Mouse (Mus musculus): ENCODE measurements around the gene Uchl1. TPM values are rescaled to one million over a fixed set of nuclear protein-coding genes. Genes with fewer than 3 reads are reported as not detected.
A peak's percentile ranks its signal among the peaks of the same experiment; 100 is the strongest.

The Uchl1 gene
- polyA plus RNA-seq, 1 experiment from 2014 or later, result 474 TPM

DNA sequence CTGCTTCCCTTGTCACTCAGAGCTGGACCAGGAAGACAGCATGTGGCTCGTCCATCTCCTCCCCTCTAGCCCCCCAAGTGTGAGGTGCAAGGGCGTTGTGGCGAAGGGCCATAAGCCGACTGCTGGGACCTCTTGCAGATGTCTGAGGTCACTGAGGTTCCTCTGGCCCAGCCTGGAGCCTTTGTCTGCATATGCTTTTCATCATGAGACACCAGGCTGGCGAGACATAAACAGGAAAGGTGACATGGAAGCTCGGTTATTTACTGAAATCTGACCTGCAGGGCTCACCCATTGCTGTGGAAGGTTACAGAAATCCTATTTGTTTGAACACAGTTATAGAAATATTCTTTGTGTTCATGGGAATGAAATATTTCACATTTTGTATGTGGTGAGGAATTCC, 24.0 kb downstream of the Uchl1 start:
- 66% methylated on average over 6 of the region's 6 CpGs for WGBS
- Histone ChIP-seq H3K9me3 (ENCODE audit: control insufficient read depth, low read length) (no peaks in the 10 kb centered on the region), H3K36me3 (ENCODE audit: control insufficient read depth, insufficient read depth, low read length) (no peaks in the 10 kb centered on the region), H3K4me3 (ENCODE audit: low read depth, low read length) (no peak overlapping the region), H3K27me3 (ENCODE audit: control insufficient read depth, insufficient read depth, low read length) (no peaks in the 10 kb centered on the region), H3K27ac (ENCODE audit: low read depth, low read length) (no peak overlapping the region), H3K4me2 (no peak overlapping the region), H3K9ac (ENCODE audit: low read length) (no peak overlapping the region), H3K4me1 (ENCODE audit: control insufficient read depth, insufficient read depth, low read length) (no peaks in the 10 kb centered on the region)
- ATAC-seq (ENCODE audit: low FRiP score) (no peak), DNase-seq (ENCODE audit: low spot score, missing footprints) (no peak)

DNA sequence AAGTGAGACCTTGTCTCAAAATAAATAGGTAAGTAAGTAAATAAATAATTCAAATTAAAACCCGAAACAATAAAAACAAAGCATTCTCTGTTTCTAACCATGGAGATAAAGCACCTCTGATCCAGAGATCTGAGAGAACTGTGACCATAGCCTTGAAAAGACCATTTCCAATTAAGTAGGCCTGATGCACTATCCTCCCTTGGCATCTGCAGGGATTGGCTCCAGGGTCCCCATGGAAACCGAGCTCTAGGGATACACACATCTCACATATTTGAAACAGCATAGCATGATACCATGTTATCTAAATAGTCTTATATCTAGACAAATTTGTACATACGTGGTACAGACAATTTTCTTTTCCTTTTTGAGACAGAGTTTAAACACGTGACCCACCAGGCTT, 26.1 kb downstream of the Uchl1 start:
- ATAC-seq (ENCODE audit: low FRiP score) (no peak), DNase-seq (ENCODE audit: low spot score, missing footprints) (no peak)
- 88% methylated on average over 4 of the region's 4 CpGs for WGBS
- Histone ChIP-seq H3K27ac (ENCODE audit: low read depth, low read length) (no peak overlapping the region), H3K4me2 (no peak overlapping the region), H3K4me1 (ENCODE audit: control insufficient read depth, insufficient read depth, low read length) (no peaks in the 10 kb centered on the region), H3K9ac (ENCODE audit: low read length) (no peak overlapping the region), H3K27me3 (ENCODE audit: control insufficient read depth, insufficient read depth, low read length) (no peaks in the 10 kb centered on the region), H3K36me3 (ENCODE audit: control insufficient read depth, insufficient read depth, low read length) (no peaks in the 10 kb centered on the region), H3K9me3 (ENCODE audit: control insufficient read depth, low read length) (no peaks in the 10 kb centered on the region), H3K4me3 (ENCODE audit: low read depth, low read length) (no peak overlapping the region)

DNA sequence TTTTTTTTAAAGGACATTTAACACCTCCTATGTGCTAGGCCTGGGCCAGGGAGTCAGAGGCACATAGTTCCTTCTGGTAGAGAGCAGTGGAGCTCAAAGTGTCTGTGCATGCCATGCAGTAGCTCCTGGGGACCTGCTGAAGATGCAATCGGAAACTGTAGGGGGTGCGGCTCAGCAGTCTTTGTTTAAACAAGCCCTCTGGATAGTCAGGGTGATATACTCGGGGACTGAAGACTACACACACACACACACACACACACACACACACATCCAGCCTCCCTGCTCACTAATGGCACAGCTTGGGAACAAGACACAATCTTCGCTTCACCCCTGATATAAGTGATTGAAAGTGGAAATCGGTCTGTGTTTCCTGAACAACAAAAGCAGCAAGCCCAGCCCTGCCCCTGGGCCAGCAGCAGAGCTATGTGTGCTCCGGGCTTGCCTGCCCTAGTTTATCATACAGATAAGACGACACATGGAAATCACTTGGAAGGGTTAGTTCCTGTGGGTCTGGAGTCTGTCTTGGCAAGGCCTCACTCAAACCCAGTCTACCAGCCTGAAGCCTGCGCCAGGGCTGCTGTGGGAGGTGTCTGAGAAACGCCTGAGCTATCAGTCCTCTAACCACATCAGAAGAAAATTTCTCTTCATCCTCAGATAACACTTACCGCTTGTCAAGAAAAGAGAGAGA, 27.6 kb downstream of the Uchl1 start:
- H3K4me3 ChIP-seq (ENCODE audit: low read depth, low read length), result no peak overlapping the region

DNA sequence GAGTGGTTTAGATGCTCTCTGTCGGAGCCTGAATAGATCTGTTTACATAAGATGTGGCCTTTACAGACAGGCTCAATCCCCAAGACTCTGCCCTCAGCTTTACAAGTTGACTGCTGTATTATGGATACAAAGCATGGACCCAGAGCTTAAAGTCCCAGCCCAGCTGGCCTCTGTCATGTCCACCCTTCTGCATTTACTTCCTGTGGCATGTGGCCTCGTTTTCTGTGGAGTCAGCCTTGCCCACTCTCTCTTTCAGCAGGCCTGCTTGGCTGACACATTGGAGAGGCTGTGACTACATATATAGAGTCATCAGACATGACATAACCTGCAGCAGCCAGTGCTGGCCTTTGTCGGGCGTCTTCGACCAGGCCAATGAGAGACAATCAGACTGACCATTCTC, 32.0 kb downstream of the Uchl1 start:
- Histone ChIP-seq H3K9ac (ENCODE audit: low read length) (no peak overlapping the region), H3K4me2 (no peak overlapping the region), H3K27ac (ENCODE audit: low read depth, low read length) (no peak overlapping the region), H3K4me3 (ENCODE audit: low read depth, low read length) (no peak overlapping the region), H3K9me3 (ENCODE audit: control insufficient read depth, low read length) (no peaks in the 10 kb centered on the region), H3K4me1 (ENCODE audit: control insufficient read depth, insufficient read depth, low read length) (no peaks in the 10 kb centered on the region), H3K36me3 (ENCODE audit: control insufficient read depth, insufficient read depth, low read length) (no peaks in the 10 kb centered on the region), H3K27me3 (ENCODE audit: control insufficient read depth, insufficient read depth, low read length) (no peaks in the 10 kb centered on the region)
- ATAC-seq (ENCODE audit: low FRiP score), result no peak
- 82% methylated on average over 5 of the region's 5 CpGs for WGBS
- no peak for DNase-seq (ENCODE audit: low spot score, missing footprints)

More for the DNA sequence above, 27.6 kb downstream of the Uchl1 start:
- DNase-seq (ENCODE audit: low spot score, missing footprints), result no peak
- Histone ChIP-seq H3K4me2 (no peak overlapping the region), H3K27ac (ENCODE audit: low read depth, low read length) (no peak overlapping the region), H3K9me3 (ENCODE audit: control insufficient read depth, low read length) (no peaks in the 10 kb centered on the region), H3K27me3 (ENCODE audit: control insufficient read depth, insufficient read depth, low read length) (no peaks in the 10 kb centered on the region), H3K9ac (ENCODE audit: low read length) (no peak overlapping the region; the same call in 1 of the 2 replicates), H3K4me1 (ENCODE audit: control insufficient read depth, insufficient read depth, low read length) (no peaks in the 10 kb centered on the region), H3K36me3 (ENCODE audit: control insufficient read depth, insufficient read depth, low read length) (no peaks in the 10 kb centered on the region)
- no peak for ATAC-seq (ENCODE audit: low FRiP score)
- 50% methylated on average over 10 of the region's 10 CpGs for WGBS

DNA sequence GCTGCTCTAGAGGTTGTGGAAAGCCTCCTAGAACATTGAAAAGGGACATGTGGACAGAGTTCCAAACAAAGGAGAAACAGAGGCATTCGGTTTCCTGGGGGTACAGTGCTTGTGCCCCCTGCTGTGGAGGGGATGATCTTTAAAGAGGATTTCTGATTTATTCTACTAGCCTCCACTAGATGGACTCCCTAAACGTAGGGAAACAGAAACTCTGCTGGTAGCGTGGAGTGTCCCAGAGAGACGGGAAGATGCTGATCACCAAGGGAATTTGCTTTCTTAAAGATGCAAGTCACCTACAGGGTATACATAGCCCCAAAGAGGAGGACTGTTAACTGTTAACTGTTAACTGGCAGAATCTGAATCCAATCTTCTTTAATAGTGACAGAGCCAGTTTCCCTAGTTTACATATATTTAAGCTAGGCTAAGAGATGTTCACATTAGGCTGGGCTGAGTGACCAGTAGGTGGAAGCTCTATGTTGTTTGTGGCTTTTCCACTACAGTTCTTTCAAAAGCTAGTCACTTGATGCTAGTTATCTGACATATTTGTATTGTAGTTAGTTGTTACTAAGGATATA, 34.6 kb downstream of the Uchl1 start:
- Histone ChIP-seq H3K9me3 (ENCODE audit: control insufficient read depth, low read length) (no peaks in the 10 kb centered on the region), H3K4me2 (no peak overlapping the region), H3K27ac (ENCODE audit: low read depth, low read length) (no peak overlapping the region), H3K4me1 (ENCODE audit: control insufficient read depth, insufficient read depth, low read length) (no peaks in the 10 kb centered on the region), H3K27me3 (ENCODE audit: control insufficient read depth, insufficient read depth, low read length) (no peaks in the 10 kb centered on the region), H3K9ac (ENCODE audit: low read length) (no peak overlapping the region), H3K36me3 (ENCODE audit: control insufficient read depth, insufficient read depth, low read length) (no peaks in the 10 kb centered on the region), H3K4me3 (ENCODE audit: low read depth, low read length) (no peak overlapping the region)
- no peak for ATAC-seq (ENCODE audit: low FRiP score)
- no peak for DNase-seq (ENCODE audit: low spot score, missing footprints)
- 13% methylated on average over 4 of the region's 4 CpGs for WGBS

DNA sequence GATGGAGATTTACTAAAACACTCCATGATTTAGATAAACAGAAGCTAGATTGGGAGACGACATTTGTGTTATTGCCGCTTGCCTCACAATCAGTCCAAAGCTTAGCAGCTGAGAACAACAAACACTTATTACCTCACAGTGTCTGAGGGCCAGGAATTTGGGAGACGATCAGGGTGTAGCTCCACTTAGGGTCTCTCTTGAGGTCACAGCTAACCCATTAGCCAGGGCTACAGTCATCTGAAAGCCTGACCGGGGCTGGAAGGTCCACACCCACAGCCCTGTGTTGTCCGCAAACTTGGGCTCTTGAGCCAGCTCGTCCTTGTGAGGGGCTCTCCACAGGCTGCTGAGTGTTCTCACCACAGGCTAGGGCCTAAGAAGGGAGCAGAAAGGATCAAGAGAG, 36.9 kb downstream of the Uchl1 start:
- ATAC-seq (ENCODE audit: low FRiP score), result no peak
- 70% methylated on average over 6 of the region's 6 CpGs for WGBS
- no peak for DNase-seq (ENCODE audit: low spot score, missing footprints)
- no peaks in the 10 kb centered on the region for H3K9me3 ChIP-seq (ENCODE audit: control insufficient read depth, low read length)
- no peak overlapping the region for H3K4me3 ChIP-seq (ENCODE audit: low read depth, low read length)
- H3K27ac ChIP-seq (ENCODE audit: low read depth, low read length), result no peak overlapping the region
- H3K4me2 ChIP-seq, result no peak overlapping the region
- no peaks in the 10 kb centered on the region for H3K27me3 ChIP-seq (ENCODE audit: control insufficient read depth, insufficient read depth, low read length)
- H3K9ac ChIP-seq (ENCODE audit: low read length), result no peak overlapping the region
- H3K4me1 ChIP-seq (ENCODE audit: control insufficient read depth, insufficient read depth, low read length), result 0 out of 2 replicates have a peak, but pooled peaks cover under 1% of the 10 kb centered on the region
- H3K36me3 ChIP-seq (ENCODE audit: control insufficient read depth, insufficient read depth, low read length), result no peaks in the 10 kb centered on the region

DNA sequence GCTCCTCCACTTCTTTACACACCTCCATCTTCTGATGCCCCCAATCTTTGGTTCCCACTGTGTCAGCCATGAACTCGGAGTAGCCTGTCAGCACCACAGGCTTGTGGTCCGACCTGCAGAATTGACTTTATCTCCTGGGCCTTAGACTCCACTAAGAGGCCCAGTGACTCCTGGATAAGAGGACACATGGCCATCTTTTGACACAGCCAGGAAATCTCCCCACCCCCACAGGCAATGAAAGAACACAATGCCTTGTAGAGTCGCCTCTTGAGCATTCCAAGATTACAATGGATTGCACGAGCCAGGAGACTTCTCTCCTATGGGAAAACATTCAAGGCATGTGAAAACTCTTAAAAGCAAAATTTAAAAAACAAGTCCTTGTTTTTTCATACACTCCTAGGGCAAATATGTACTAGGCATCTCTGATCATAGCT, 39.6 kb downstream of the Uchl1 start:
- no peak for ATAC-seq (ENCODE audit: low FRiP score)
- no peak overlapping the region for H3K4me2 ChIP-seq
- WGBS, result 45% methylated on average over 4 of the region's 4 CpGs

DNA sequence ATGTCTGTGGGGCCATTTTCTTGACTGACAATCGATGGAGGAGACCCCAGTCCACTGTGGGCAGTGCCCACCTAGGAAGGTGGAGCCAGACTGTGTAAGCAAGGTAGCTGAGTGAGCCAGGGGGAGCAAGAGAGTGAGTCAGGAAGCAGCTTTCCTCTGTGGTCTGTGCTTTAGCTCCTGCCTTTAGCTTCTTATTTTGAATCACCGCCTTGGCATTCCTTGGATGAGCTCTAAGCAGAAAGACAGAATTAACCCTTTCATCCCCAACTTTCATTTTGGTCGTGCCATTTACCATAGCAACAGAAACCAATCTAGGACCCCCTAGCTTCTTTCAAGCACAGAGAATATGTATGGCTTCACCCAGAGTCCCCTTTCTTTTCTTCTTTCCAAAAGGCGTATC, 42.0 kb downstream of the Uchl1 start:
- Histone ChIP-seq H3K27me3 (ENCODE audit: control insufficient read depth, insufficient read depth, low read length) (no peaks in the 10 kb centered on the region), H3K9me3 (ENCODE audit: control insufficient read depth, low read length) (no peaks in the 10 kb centered on the region), H3K4me1 (ENCODE audit: control insufficient read depth, insufficient read depth, low read length) (peaks cover 25% of the 10 kb centered on the region), H3K27ac (ENCODE audit: low read depth, low read length) (no peak overlapping the region), H3K4me3 (ENCODE audit: low read depth, low read length) (no peak overlapping the region), H3K36me3 (ENCODE audit: control insufficient read depth, insufficient read depth, low read length) (no peaks in the 10 kb centered on the region), H3K4me2 (no peak overlapping the region), H3K9ac (ENCODE audit: low read length) (no peak overlapping the region)
- 51% methylated on average over 4 of the region's 4 CpGs for WGBS
- ATAC-seq (ENCODE audit: low FRiP score) (no peak), DNase-seq (ENCODE audit: low spot score, missing footprints) (peak; percentile 79)

More for the DNA sequence above, 39.6 kb downstream of the Uchl1 start:
- Histone ChIP-seq H3K4me1 (ENCODE audit: control insufficient read depth, insufficient read depth, low read length) (peaks cover 12% of the 10 kb centered on the region), H3K36me3 (ENCODE audit: control insufficient read depth, insufficient read depth, low read length) (no peaks in the 10 kb centered on the region), H3K4me3 (ENCODE audit: low read depth, low read length) (no peak overlapping the region), H3K27ac (ENCODE audit: low read depth, low read length) (no peak overlapping the region), H3K9me3 (ENCODE audit: control insufficient read depth, low read length) (no peaks in the 10 kb centered on the region), H3K9ac (ENCODE audit: low read length) (no peak overlapping the region), H3K27me3 (ENCODE audit: control insufficient read depth, insufficient read depth, low read length) (no peaks in the 10 kb centered on the region)
- DNase-seq (ENCODE audit: low spot score, missing footprints), result no peak

DNA sequence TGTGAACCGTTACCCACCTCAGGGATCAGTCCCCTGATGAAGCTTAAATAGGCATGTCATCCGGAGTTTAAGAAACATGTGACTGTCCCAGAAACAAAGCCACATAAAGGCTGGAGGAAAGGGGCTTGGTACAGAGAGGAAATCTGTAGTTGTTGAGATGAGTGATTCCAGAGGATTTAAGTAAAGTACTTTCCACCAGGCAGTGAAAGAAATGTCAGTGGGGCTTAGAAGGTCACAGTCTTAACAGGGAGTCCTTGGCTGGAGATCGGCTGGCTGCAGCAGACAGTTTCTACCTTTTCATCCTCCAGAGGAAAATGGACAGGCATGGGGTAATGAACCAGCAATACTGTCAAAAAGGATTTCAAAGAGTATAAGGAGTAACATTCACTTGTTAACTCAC, 42.5 kb downstream of the Uchl1 start:
- DNase-seq (ENCODE audit: low spot score, missing footprints) (peak; percentile 84), ATAC-seq (ENCODE audit: low FRiP score) (no peak)
- Histone ChIP-seq H3K4me3 (ENCODE audit: low read depth, low read length) (no peak overlapping the region), H3K27me3 (ENCODE audit: control insufficient read depth, insufficient read depth, low read length) (no peaks in the 10 kb centered on the region), H3K9me3 (ENCODE audit: control insufficient read depth, low read length) (no peaks in the 10 kb centered on the region), H3K4me2 (no peak overlapping the region), H3K36me3 (ENCODE audit: control insufficient read depth, insufficient read depth, low read length) (no peaks in the 10 kb centered on the region), H3K27ac (ENCODE audit: low read depth, low read length) (no peak overlapping the region), H3K4me1 (ENCODE audit: control insufficient read depth, insufficient read depth, low read length) (peaks cover 29% of the 10 kb centered on the region), H3K9ac (ENCODE audit: low read length) (no peak overlapping the region)
- WGBS, result 24% methylated on average over 3 of the region's 3 CpGs
